Comparison of ENCODE assay signal across 8 mouse cellular contexts in genomic region chr7:117419041-117419440, GRCm38 (mm10). TPM values are rescaled to one million over a fixed set of nuclear protein-coding genes. Genes with fewer than 3 reads are reported as not detected.
DNase-seq lines count a peak whose midpoint lies in the region; ATAC-seq and TF ChIP-seq lines count a peak whose summit lies in the region.
"Had no signal": no experiment of that assay in that cellular context is flagged by ENCODE, and none has a peak within 500 bp of the region (broad histone marks: within the 10 kb centered on the region; RNA-seq: fewer than 3 reads in every experiment).

No protein-coding gene starts in this region.

- TF ChIP-seq CTCF in kidney, adult 2 months (conservative IDR thresholded peaks at IDR 0.05; ENCODE audit: insufficient read depth, insufficient read length, low read depth, low read length): no peak
- no peak for TF ChIP-seq CTCF in midbrain, postnatal 0 days (IDR thresholded peaks at IDR 0.05)

- 34% methylated on average over 5 of the region's 5 CpGs for WGBS in kidney, adult 2 months
- WGBS in forebrain, embryonic 14.5 days: 18% methylated on average over 5 of the region's 5 CpGs
- 28% methylated on average over 5 of the region's 5 CpGs for WGBS in midbrain, postnatal 0 days

- DNase-seq in kidney, adult 2 months: peak; percentile 68
- no peak for DNase-seq in kidney, adult 18-20 months
- peak; percentile 40 for DNase-seq in adrenal gland, postnatal 25 days
- DNase-seq in forebrain, embryonic 14.5 days (ENCODE audit: low spot score): peak; percentile 85
- DNase-seq in midbrain, postnatal 0 days (ENCODE audit: low spot score): peak; percentile 66
- no peak for DNase-seq in T-cell, adult 2 months (ENCODE audit: low spot score)

- H3K27ac ChIP-seq in kidney, adult 2 months (ENCODE audit: insufficient read depth, low read depth, low read length): 0 out of 2 replicates have a peak overlapping the region, but pooled peaks have one; percentile 13
- 0 out of 2 replicates have a peak overlapping the region, but pooled peaks have one; percentile 9 for H3K27ac ChIP-seq in forebrain, embryonic 14.5 days (ENCODE audit: low read depth, low read length)
- H3K27ac ChIP-seq in midbrain, postnatal 0 days (ENCODE audit: low read depth, low read length): no peak overlapping the region

- no peaks in the 10 kb centered on the region for H3K27me3 ChIP-seq in kidney, adult 2 months (replicated peaks; ENCODE audit: control insufficient read depth, insufficient read depth, low read length)
- H3K27me3 ChIP-seq in forebrain, embryonic 14.5 days (replicated peaks; ENCODE audit: control insufficient read depth, insufficient read depth, low read length): no peaks in the 10 kb centered on the region
- no peaks in the 10 kb centered on the region for H3K27me3 ChIP-seq in midbrain, postnatal 0 days (ENCODE audit: insufficient read depth, low read length)

- ATAC-seq in forebrain, embryonic 14.5 days: peak; percentile 75
- ATAC-seq in midbrain, postnatal 0 days (ENCODE audit: low FRiP score): no peak
- no peak for ATAC-seq in inflammation-experienced regulatory T-cells, adult 6 months

- H3K9ac ChIP-seq in forebrain, embryonic 14.5 days (ENCODE audit: low read length): no peak overlapping the region
- H3K9ac ChIP-seq in midbrain, postnatal 0 days (replicated peaks; ENCODE audit: low read length, poor library complexity, severe bottlenecking): no peak overlapping the region

- H3K9me3 ChIP-seq in forebrain, embryonic 14.5 days (replicated peaks; ENCODE audit: control insufficient read depth, low read length): no peaks in the 10 kb centered on the region
- no peaks in the 10 kb centered on the region for H3K9me3 ChIP-seq in midbrain, postnatal 0 days (ENCODE audit: low read length)

- H3K4me2 ChIP-seq in forebrain, embryonic 14.5 days (ENCODE audit: low read length): no peak overlapping the region
- no peak overlapping the region for H3K4me2 ChIP-seq in midbrain, postnatal 0 days (ENCODE audit: low read depth, low read length, poor library complexity, severe bottlenecking)

- no peak for TF ChIP-seq POLR2A in kidney, adult 2 months (IDR thresholded peaks at IDR 0.05; ENCODE audit: low read depth, low read length)

- H3K4me3 ChIP-seq in kidney, adult 2 months (ENCODE audit: insufficient read depth, low read depth, low read length): no peak overlapping the region
- no peak overlapping the region for H3K4me3 ChIP-seq in forebrain, embryonic 14.5 days (ENCODE audit: low read depth, low read length)
- no peak overlapping the region for H3K4me3 ChIP-seq in midbrain, postnatal 0 days (ENCODE audit: low read depth, low read length)

- H3K36me3 ChIP-seq in kidney, adult 2 months (ENCODE audit: control insufficient read depth, insufficient read depth, low read length): no peaks in the 10 kb centered on the region
- no peaks in the 10 kb centered on the region for H3K36me3 ChIP-seq in forebrain, embryonic 14.5 days (ENCODE audit: control insufficient read depth, insufficient read depth, low read length)
- no peaks in the 10 kb centered on the region for H3K36me3 ChIP-seq in midbrain, postnatal 0 days (ENCODE audit: insufficient read depth, low read length)
- H3K36me3 ChIP-seq: G1E had no signal

- peaks cover 11% of the 10 kb centered on the region; the same call in 1 of the 2 replicates for H3K4me1 ChIP-seq in kidney, adult 2 months (ENCODE audit: control insufficient read depth, insufficient read depth, low read length)
- peaks cover 33% of the 10 kb centered on the region for H3K4me1 ChIP-seq in forebrain, embryonic 14.5 days (ENCODE audit: control insufficient read depth, insufficient read depth, low read length)
- peaks cover 2% of the 10 kb centered on the region; the same call in 1 of the 2 replicates for H3K4me1 ChIP-seq in midbrain, postnatal 0 days (ENCODE audit: insufficient read depth, low read length)

RNA-seq across cellular contexts. Expression of gene Xylt1, which starts 38.3 kb away (rescaled TPM):
- polyA plus RNA-seq in kidney, adult 2 months (2012; rRNA removed): 5.9 and 6.1 TPM in 2 replicates
- 3.7 and 5.5 TPM in 2 replicates for total RNA-seq in adrenal gland, postnatal 25 days (2021)
- polyA plus RNA-seq in forebrain, embryonic 14.5 days (2014; fragmentation: Nextera tagmentation; extraction: Ambion mirVana): 1.5 and 2.2 TPM in 2 replicates
- total RNA-seq in midbrain, postnatal 0 days (2014; rRNA removed): 16.4 and 20.8 TPM in 2 replicates
- polyA plus RNA-seq in midbrain, postnatal 0 days (2015; fragmentation: Nextera tagmentation; extraction: Ambion mirVana): 2.1 and 2.5 TPM in 2 replicates
- 1 to 10 TPM; 2.2 to 3.6 (median 2.8) TPM for polyA plus RNA-seq in inflammation-experienced regulatory T-cells, adult 6 months (2017; shearing (Covaris generic))
- polyA plus RNA-seq: G1E had no signal

Comparison
In these comparisons a context has a peak if more than half of its experiments do, and no peak if none do; other contexts are left out.
1. DNase-seq: peak in kidney, adult 2 months (single experiment), adrenal gland, postnatal 25 days (single experiment), forebrain, embryonic 14.5 days (single experiment) and midbrain, postnatal 0 days (single experiment); none in kidney, adult 18-20 months (single experiment) and T-cell, adult 2 months (single experiment).